ENCODE assay signal across 12 mouse cellular contexts in genomic region chr3:117866696-117867407, GRCm38 (mm10). TPM values are rescaled to one million over a fixed set of nuclear protein-coding genes. Genes with fewer than 3 reads are reported as not detected.
DNase-seq lines count a peak whose midpoint lies in the region; ATAC-seq lines count a peak whose summit lies in the region.
"Had no signal": no experiment of that assay in that cellular context is flagged by ENCODE, and none has a peak within 500 bp of the region (broad histone marks: within the 10 kb centered on the region; RNA-seq: fewer than 3 reads in every experiment).

No protein-coding gene starts in this region.

- no peaks in the 10 kb centered on the region for H3K27me3 ChIP-seq in hindbrain, embryonic 13.5 days
- no peaks in the 10 kb centered on the region for H3K27me3 ChIP-seq in hindbrain, embryonic 11.5 days (ENCODE audit: control insufficient read depth, insufficient read depth, low read length)
- H3K27me3 ChIP-seq in heart, embryonic 12.5 days (replicated peaks), result no peaks in the 10 kb centered on the region
- H3K27me3 ChIP-seq in kidney, embryonic 16.5 days (ENCODE audit: insufficient read depth, low read length), result no peaks in the 10 kb centered on the region
- H3K27me3 ChIP-seq: embryonic facial prominence, embryonic 12.5 days had no signal

- no peak for DNase-seq in hindbrain, embryonic 11.5 days (ENCODE audit: low spot score)
- DNase-seq in NIH3T3 (ENCODE audit: low read depth), result peak; percentile 68
- no peak for DNase-seq in frontal cortex, postnatal 36 days (ENCODE audit: low spot score in 2 of 2)
- no peak for DNase-seq in left cerebral cortex, adult 11 months (ENCODE audit: low spot score)
- no peak for DNase-seq in adipocyte (ENCODE audit: low spot score)
- DNase-seq: gastrocnemius, postnatal 25 days; thymus, adult 18-20 months had no signal

- no peak overlapping the region for H3K27ac ChIP-seq in hindbrain, embryonic 13.5 days
- H3K27ac ChIP-seq in hindbrain, embryonic 11.5 days (ENCODE audit: low read depth, low read length), result no peak overlapping the region
- peak overlapping the region; percentile 38 for H3K27ac ChIP-seq in heart, embryonic 12.5 days (ENCODE audit: poor library complexity, severe bottlenecking)
- H3K27ac ChIP-seq in kidney, embryonic 16.5 days (ENCODE audit: low read length), result peak overlapping the region; percentile 29
- H3K27ac ChIP-seq: embryonic facial prominence, embryonic 12.5 days; liver, embryonic 14.5 days had no signal

- no peak overlapping the region for H3K9ac ChIP-seq in hindbrain, embryonic 13.5 days
- no peak overlapping the region for H3K9ac ChIP-seq in hindbrain, embryonic 11.5 days (ENCODE audit: low read depth, low read length)
- no peak overlapping the region for H3K9ac ChIP-seq in heart, embryonic 12.5 days
- no peak overlapping the region for H3K9ac ChIP-seq in kidney, embryonic 16.5 days (replicated peaks; ENCODE audit: low read length)
- H3K9ac ChIP-seq: embryonic facial prominence, embryonic 12.5 days; liver, embryonic 14.5 days had no signal

- WGBS in hindbrain, embryonic 13.5 days, result 73% methylated on average over 12 of the region's 12 CpGs
- 69% methylated on average over 12 of the region's 12 CpGs for WGBS in hindbrain, embryonic 11.5 days
- 46% methylated on average over 12 of the region's 12 CpGs for whole genome bisulfite sequencing in heart, embryonic 12.5 days
- WGBS in kidney, embryonic 16.5 days, result 76% methylated on average over 12 of the region's 12 CpGs

- 0 out of 2 replicates have a peak overlapping the region, but pooled peaks have one; percentile 1 for H3K4me2 ChIP-seq in hindbrain, embryonic 13.5 days
- H3K4me2 ChIP-seq in hindbrain, embryonic 11.5 days (replicated peaks; ENCODE audit: low read depth, low read length), result no peak overlapping the region
- peak overlapping the region; percentile 70 for H3K4me2 ChIP-seq in heart, embryonic 12.5 days
- H3K4me2 ChIP-seq in kidney, embryonic 16.5 days (replicated peaks; ENCODE audit: low read depth, low read length), result peak overlapping the region; percentile 71

- H3K36me3 ChIP-seq in hindbrain, embryonic 13.5 days, result no peaks in the 10 kb centered on the region
- no peaks in the 10 kb centered on the region for H3K36me3 ChIP-seq in hindbrain, embryonic 11.5 days (ENCODE audit: control insufficient read depth, insufficient read depth, low read length)
- H3K36me3 ChIP-seq in heart, embryonic 12.5 days, result no peaks in the 10 kb centered on the region
- H3K36me3 ChIP-seq in kidney, embryonic 16.5 days (ENCODE audit: insufficient read depth, low read length), result no peaks in the 10 kb centered on the region
- H3K36me3 ChIP-seq: embryonic facial prominence, embryonic 12.5 days had no signal

- no peak overlapping the region for H3K4me3 ChIP-seq in hindbrain, embryonic 13.5 days
- H3K4me3 ChIP-seq in hindbrain, embryonic 11.5 days (ENCODE audit: low read depth, low read length), result no peak overlapping the region
- H3K4me3 ChIP-seq in heart, embryonic 12.5 days, result peak overlapping the region; percentile 11; the same call in 1 of the 2 replicates
- H3K4me3 ChIP-seq in kidney, embryonic 16.5 days (ENCODE audit: low read length), result peak overlapping the region; percentile 75; the same call in 1 of the 2 replicates
- H3K4me3 ChIP-seq: embryonic facial prominence, embryonic 12.5 days had no signal

- no peaks in the 10 kb centered on the region for H3K9me3 ChIP-seq in hindbrain, embryonic 13.5 days
- no peaks in the 10 kb centered on the region for H3K9me3 ChIP-seq in hindbrain, embryonic 11.5 days (ENCODE audit: control insufficient read depth, low read length)
- H3K9me3 ChIP-seq in heart, embryonic 12.5 days (replicated peaks), result no peaks in the 10 kb centered on the region
- H3K9me3 ChIP-seq in kidney, embryonic 16.5 days (ENCODE audit: low read length), result no peaks in the 10 kb centered on the region
- H3K9me3 ChIP-seq: embryonic facial prominence, embryonic 12.5 days had no signal

- ATAC-seq in hindbrain, embryonic 13.5 days (ENCODE audit: low FRiP score), result no peak
- no peak for ATAC-seq in hindbrain, embryonic 11.5 days (ENCODE audit: low FRiP score)
- ATAC-seq in heart, embryonic 12.5 days (ENCODE audit: insufficient number of reproducible peaks, low FRiP score), result no peak
- ATAC-seq in kidney, embryonic 16.5 days (ENCODE audit: low FRiP score, low TSS enrichment), result no peak

- no peaks in the 10 kb centered on the region for H3K4me1 ChIP-seq in hindbrain, embryonic 13.5 days (replicated peaks)
- no peaks in the 10 kb centered on the region for H3K4me1 ChIP-seq in hindbrain, embryonic 11.5 days (replicated peaks; ENCODE audit: control insufficient read depth, insufficient read depth, low read length)
- H3K4me1 ChIP-seq in heart, embryonic 12.5 days (replicated peaks), result peaks cover 24% of the 10 kb centered on the region
- peaks cover under 1% of the 10 kb centered on the region; the same call in 1 of the 2 replicates for H3K4me1 ChIP-seq in kidney, embryonic 16.5 days (ENCODE audit: insufficient read depth, low read length)
- H3K4me1 ChIP-seq: embryonic facial prominence, embryonic 12.5 days had no signal

RNA-seq across cellular contexts. Expression of gene Snx7, which starts 1.9 kb away (rescaled TPM):
- polyA plus RNA-seq in hindbrain, embryonic 13.5 days (2015; fragmentation: Nextera tagmentation; extraction: Ambion mirVana), result 10.1 and 10.7 TPM in 2 replicates
- polyA plus RNA-seq in hindbrain, embryonic 11.5 days (2014; fragmentation: Nextera tagmentation; extraction: Ambion mirVana), result 18.0 and 19.2 TPM in 2 replicates
- 45.9 and 47.0 TPM in 2 replicates for polyA plus RNA-seq in heart, embryonic 12.5 days (2016; fragmentation: Nextera tagmentation; extraction: Ambion mirVana)
- polyA plus RNA-seq in kidney, embryonic 16.5 days (2015; fragmentation: Nextera tagmentation; extraction: Ambion mirVana), result 57.0 and 67.6 TPM in 2 replicates

Comparison
In these comparisons a context has a peak if more than half of its experiments do, and no peak if none do; other contexts are left out.
1. H3K27ac ChIP-seq: peak in heart, embryonic 12.5 days (single experiment) and kidney, embryonic 16.5 days (single experiment); none in hindbrain, embryonic 13.5 days (single experiment) and hindbrain, embryonic 11.5 days (single experiment).
2. H3K4me3 ChIP-seq: peak in heart, embryonic 12.5 days (single experiment) and kidney, embryonic 16.5 days (single experiment); none in hindbrain, embryonic 13.5 days (single experiment) and hindbrain, embryonic 11.5 days (single experiment).